Mouse (Mus musculus) midbrain, embryonic 10.5 days (tissue): ENCODE measurements around the gene Cdc42ep5. TPM values are rescaled to one million over a fixed set of nuclear protein-coding genes. Genes with fewer than 3 reads are reported as not detected.

Source experiments
- DNase-seq: peaks from one replicate; pipeline ENCODE4 v3.0.0-alpha.2; 2017; ENCODE audit warnings: low spot score
- H3K27ac ChIP-seq: fragments of 300-500 bp; sonication (generic); replicated peaks from 2 replicates; pipeline ENCODE4 v1.5.1; 2016; ENCODE audit warnings: mild to moderate bottlenecking
- H3K27me3 ChIP-seq: fragments of 300-500 bp; sonication (generic); 2 replicates; pipeline ENCODE4 v1.6.1; 2016; ENCODE audit warnings: low read depth, mild to moderate bottlenecking; ENCODE audit not compliant: poor library complexity, severe bottlenecking
- H3K36me3 ChIP-seq: fragments of 300-500 bp; sonication (generic); 2 replicates; pipeline ENCODE4 v1.6.1; 2016; ENCODE audit warnings: mild to moderate bottlenecking, moderate library complexity
- H3K4me1 ChIP-seq: fragments of 300-500 bp; sonication (generic); 2 replicates; pipeline ENCODE4 v1.6.1; 2016
- H3K4me3 ChIP-seq: fragments of 300-500 bp; sonication (generic); 2 replicates; pipeline ENCODE4 v1.5.1; 2016; ENCODE audit warnings: mild to moderate bottlenecking, moderate library complexity
- H3K9me3 ChIP-seq: fragments of 300-500 bp; sonication (generic); replicated peaks from 2 replicates; pipeline ENCODE4 v1.6.1; 2016; ENCODE audit warnings: mild to moderate bottlenecking
- WGBS: fragments of 180-500 bp; shearing (Covaris S2); methylation state at CpG from one replicate; pipeline ENCODE4 v1.1.7; 2016; 5-methylcytosine and 5-hydroxymethylcytosine counted together
- polyA plus RNA-seq: library from polyadenylated mRNA; unstranded; fragments of >200 nt; fragmentation: Nextera tagmentation; extraction: Ambion mirVana; gene quantifications from 2 replicates; pipeline ENCODE4 v1.2.1, GENCODE M21; 2016

The Cdc42ep5 gene
- polyA plus RNA-seq, 1 experiment from 2014 or later: 18.1 TPM

GRCm38 (mm10) chr7:4131964-4132363, 32.7 kb downstream of the Cdc42ep5 start:
- H3K4me3 ChIP-seq: no peak overlapping the region
- WGBS: 91% methylated on average over 8 of the region's 8 CpGs
- DNase-seq: no peak
- peaks cover 64% of the 10 kb centered on the region for H3K36me3 ChIP-seq
- no peaks in the 10 kb centered on the region for H3K9me3 ChIP-seq
- no peaks in the 10 kb centered on the region for H3K27me3 ChIP-seq
- H3K4me1 ChIP-seq: peaks cover 18% of the 10 kb centered on the region; the same call in 1 of the 2 replicates
- H3K27ac ChIP-seq: no peak overlapping the region

GRCm38 (mm10) chr7:4130686-4131452, 33.8 kb downstream of the Cdc42ep5 start:
- Histone ChIP-seq H3K36me3 (peaks cover 67% of the 10 kb centered on the region), H3K27ac (peak overlapping the region; percentile 55), H3K4me3 (no peak overlapping the region), H3K4me1 (peaks cover 15% of the 10 kb centered on the region), H3K27me3 (no peaks in the 10 kb centered on the region), H3K9me3 (no peaks in the 10 kb centered on the region)
- WGBS: 47% methylated on average over 13 of the region's 13 CpGs
- peak; percentile 76 for DNase-seq

DNA sequence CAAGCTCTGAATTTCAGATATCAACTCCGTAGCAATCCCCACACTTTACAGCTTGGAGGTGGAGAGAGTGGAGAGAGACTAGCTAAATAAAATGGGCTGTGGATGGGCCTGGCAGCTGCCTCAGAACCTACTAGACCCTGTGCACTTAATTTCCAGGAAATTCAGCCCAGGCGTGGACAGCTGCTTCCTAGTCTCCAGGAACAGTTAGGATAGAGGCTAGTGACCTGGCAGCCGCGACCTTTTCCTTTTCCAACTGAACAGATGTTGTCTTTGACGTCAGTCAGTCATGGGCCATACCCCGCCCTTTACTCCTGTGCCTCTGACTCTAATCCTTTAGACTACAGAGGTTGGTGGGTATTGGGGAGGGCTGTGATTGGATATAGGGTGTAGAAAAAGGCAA, 35.8 kb downstream of the Cdc42ep5 start:
- H3K36me3 ChIP-seq: peaks cover 70% of the 10 kb centered on the region
- 67% methylated on average over 6 of the region's 6 CpGs for WGBS
- H3K27me3 ChIP-seq: no peaks in the 10 kb centered on the region
- no peak for DNase-seq
- H3K9me3 ChIP-seq: no peaks in the 10 kb centered on the region
- H3K4me3 ChIP-seq: no peak overlapping the region
- peaks cover 28% of the 10 kb centered on the region for H3K4me1 ChIP-seq
- H3K27ac ChIP-seq: no peak overlapping the region

DNA sequence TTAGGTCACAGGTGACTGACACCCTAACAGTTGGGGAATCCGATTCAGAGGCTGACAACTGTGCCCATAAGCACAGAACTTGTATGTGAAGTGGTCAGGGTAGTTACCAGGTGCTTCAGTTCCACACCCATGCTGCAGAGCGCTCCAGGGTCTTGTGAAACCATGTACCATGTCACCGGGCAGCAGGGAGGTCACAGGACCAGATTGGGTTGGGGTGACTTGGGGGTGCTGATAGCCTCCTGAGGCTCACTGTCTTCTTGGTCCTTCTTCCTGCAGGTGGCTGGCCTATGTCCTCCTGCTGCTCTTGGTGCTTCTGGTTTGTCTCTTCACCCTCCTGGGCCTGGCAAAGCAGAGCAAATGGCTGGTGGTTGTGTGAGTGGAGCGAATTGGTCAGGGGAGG, 36.8 kb downstream of the Cdc42ep5 start:
- H3K9me3 ChIP-seq: no peaks in the 10 kb centered on the region
- peaks cover 38% of the 10 kb centered on the region for H3K4me1 ChIP-seq
- no peaks in the 10 kb centered on the region for H3K27me3 ChIP-seq
- no peak overlapping the region for H3K4me3 ChIP-seq
- peaks cover 61% of the 10 kb centered on the region for H3K36me3 ChIP-seq
- DNase-seq: no peak
- 89% methylated on average over 4 of the region's 4 CpGs for WGBS
- H3K27ac ChIP-seq: no peak overlapping the region

DNA sequence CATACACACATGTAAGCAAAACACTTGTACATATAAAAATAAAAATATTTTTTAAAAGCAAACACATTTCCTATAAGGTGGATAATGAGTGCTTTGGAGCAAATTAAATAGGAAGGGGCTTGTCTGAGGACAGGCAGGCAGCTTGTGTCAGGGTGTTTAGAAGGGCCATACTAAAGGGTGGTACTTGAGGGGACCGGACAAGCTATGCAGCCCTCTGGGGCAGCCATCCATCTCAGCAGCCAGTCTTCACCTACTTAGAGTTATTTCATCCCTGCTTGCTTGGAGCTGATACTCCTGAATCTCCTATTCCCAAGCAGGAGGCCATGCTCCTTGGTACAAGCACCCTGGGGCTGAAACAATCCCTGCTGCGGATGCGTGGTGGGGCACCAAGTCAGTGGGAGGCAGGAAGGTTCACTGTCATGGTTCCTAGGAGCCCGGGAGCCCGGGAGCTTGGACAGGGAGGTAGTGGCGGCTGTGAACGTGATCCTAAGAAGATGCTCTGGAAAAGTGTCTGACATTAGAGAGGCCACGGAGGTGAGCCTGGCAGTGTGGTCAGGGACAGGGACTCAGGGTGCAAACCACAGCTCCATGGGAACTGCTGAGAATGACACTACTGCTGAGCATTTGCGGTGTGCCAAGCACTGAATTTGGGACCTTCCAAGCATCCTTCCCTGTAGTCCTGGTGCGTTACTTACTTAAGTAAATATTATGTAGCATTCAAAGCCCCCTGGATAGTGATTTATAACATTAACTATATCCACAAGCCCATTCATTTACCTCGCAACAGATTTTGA, 37.5 kb downstream of the Cdc42ep5 start:
- H3K27ac ChIP-seq: no peak overlapping the region
- WGBS: 87% methylated on average over 11 of the region's 11 CpGs
- H3K9me3 ChIP-seq: no peaks in the 10 kb centered on the region
- no peaks in the 10 kb centered on the region for H3K27me3 ChIP-seq
- H3K36me3 ChIP-seq: peaks cover 54% of the 10 kb centered on the region
- H3K4me1 ChIP-seq: peaks cover 45% of the 10 kb centered on the region
- no peak for DNase-seq
- no peak overlapping the region for H3K4me3 ChIP-seq

DNA sequence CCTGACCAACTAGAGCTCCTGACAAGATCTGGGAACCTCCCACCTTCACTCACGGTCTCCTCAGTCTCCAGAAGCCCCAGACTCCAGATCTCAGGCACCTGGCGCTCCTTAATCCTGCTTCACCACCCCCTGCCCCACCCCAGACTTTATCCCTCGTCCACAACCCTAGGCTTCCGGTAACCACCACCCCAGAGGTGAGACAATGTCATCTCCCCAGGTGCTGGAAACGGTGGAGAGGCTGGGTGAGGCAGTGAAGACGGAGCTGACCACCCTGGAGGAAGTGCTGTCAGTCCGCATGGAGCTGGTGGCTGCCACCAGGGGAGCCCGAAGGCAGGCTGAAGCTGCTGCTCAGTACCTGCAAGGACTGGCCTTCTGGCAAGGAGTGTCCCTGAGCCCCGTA, 39.4 kb downstream of the Cdc42ep5 start:
- Histone ChIP-seq H3K4me3 (peak overlapping the region; percentile 29; the same call in 1 of the 2 replicates), H3K9me3 (no peaks in the 10 kb centered on the region), H3K36me3 (peaks cover 37% of the 10 kb centered on the region), H3K4me1 (peaks cover 56% of the 10 kb centered on the region), H3K27me3 (peaks cover 13% of the 10 kb centered on the region; the same call in 1 of the 2 replicates), H3K27ac (peak overlapping the region; percentile 94)
- DNase-seq: no peak
- WGBS: 27% methylated on average over 9 of the region's 9 CpGs

DNA sequence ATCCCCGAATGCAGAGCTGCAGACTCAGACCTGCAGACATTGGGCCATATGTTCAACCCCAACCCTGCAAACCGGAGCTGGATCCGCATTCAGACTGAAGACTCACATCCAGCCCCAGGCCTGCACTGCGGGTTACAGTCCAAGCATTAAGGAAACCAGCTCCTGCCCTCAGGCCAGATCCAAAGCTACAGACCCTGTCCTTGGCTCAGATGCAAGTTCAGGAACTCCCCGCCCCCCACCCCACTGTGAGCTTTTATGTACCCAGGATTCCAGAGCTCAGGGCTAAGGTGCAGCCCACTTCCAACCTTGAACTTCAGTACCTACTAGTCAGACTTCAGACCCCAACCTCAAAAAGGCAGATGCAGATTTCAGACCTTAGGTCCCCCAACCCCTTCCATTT, 39.8 kb downstream of the Cdc42ep5 start:
- H3K9me3 ChIP-seq: no peaks in the 10 kb centered on the region
- WGBS: 12% methylated on average over 5 of the region's 5 CpGs
- peak overlapping the region; percentile 94 for H3K27ac ChIP-seq
- no peak for DNase-seq
- peaks cover 17% of the 10 kb centered on the region; the same call in 1 of the 2 replicates for H3K27me3 ChIP-seq
- peaks cover 36% of the 10 kb centered on the region for H3K36me3 ChIP-seq
- peaks cover 61% of the 10 kb centered on the region for H3K4me1 ChIP-seq
- H3K4me3 ChIP-seq: peak overlapping the region; percentile 86

DNA sequence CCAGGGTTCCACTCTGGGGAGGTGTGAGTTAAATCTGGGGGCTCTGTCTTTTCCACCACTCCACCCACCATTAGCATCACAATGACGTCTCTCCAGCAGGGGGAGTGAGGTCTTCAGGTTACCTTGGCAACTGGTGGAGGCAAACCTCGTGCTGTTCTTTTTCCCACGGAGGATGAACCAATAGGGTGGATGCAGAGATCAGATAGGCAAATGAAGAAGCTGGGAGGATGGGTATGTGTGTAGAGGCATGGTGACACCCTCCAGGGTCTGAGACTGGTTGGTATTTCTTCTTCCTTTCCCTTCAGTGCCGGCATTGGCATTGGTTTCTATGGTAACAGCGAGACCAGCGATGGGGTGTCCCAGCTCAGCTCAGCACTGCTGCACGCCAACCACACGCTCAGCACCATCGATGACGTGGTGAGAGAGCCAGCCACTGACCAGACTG, 40.3 kb downstream of the Cdc42ep5 start:
- Histone ChIP-seq H3K4me3 (peak overlapping the region; percentile 86), H3K36me3 (peaks cover 32% of the 10 kb centered on the region), H3K4me1 (peaks cover 66% of the 10 kb centered on the region), H3K27ac (peak overlapping the region; percentile 94), H3K27me3 (peaks cover 23% of the 10 kb centered on the region), H3K9me3 (no peaks in the 10 kb centered on the region)
- DNase-seq: peak; percentile 86
- whole genome bisulfite sequencing: 0% methylated on average over 10 of the region's 10 CpGs

DNA sequence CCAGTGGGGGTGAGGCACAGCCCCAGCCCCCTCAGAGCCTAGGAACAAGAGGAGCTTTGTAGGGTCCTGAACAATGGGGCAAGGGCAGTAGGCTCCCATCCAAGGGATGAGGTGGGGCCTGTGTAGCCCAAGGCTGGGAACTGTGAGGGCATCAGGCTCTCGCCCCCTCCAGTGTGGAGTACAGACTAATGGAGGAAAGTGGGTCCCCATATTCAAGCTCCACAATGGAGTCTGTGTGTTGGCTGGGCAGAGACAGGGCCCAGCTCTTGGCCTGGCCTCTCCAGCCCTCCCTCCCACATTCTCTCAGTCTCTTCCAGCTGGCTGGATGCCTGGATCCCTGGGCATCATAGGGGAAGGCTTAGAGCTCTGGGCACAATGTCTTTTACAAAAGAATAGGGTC, 40.9 kb downstream of the Cdc42ep5 start:
- no peaks in the 10 kb centered on the region for H3K9me3 ChIP-seq
- H3K4me1 ChIP-seq: peaks cover 69% of the 10 kb centered on the region
- peak; percentile 58 for DNase-seq
- H3K36me3 ChIP-seq: peaks cover 26% of the 10 kb centered on the region
- peak overlapping the region; percentile 86 for H3K4me3 ChIP-seq
- H3K27ac ChIP-seq: peak overlapping the region; percentile 94
- H3K27me3 ChIP-seq: peaks cover 29% of the 10 kb centered on the region
- WGBS: 24% methylated on average over 1 of the region's 1 CpGs

DNA sequence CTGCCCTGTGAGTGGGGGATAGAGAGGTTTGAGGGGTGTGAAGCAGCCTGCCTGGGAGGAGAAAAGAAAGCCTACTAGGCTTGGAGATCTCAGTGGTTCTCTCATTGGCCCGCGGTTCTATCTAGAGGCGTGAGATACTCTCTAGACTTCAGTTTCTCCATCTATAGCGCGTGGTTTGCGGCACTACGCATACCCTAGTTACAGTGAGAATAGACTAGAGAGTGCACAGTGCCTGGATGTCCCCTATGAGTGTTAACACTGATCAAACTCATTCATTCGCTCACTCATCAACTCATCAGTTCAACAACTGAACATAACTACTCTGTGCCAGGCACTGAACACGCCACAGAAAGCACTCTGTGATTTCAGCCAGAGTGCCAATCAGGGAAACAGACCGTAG, 41.9 kb downstream of the Cdc42ep5 start:
- no peaks in the 10 kb centered on the region for H3K9me3 ChIP-seq
- 87% methylated on average over 10 of the region's 10 CpGs for WGBS
- peaks cover 69% of the 10 kb centered on the region for H3K4me1 ChIP-seq
- H3K36me3 ChIP-seq: peaks cover 17% of the 10 kb centered on the region
- H3K4me3 ChIP-seq: peak overlapping the region; percentile 86
- DNase-seq: no peak
- peak overlapping the region; percentile 94 for H3K27ac ChIP-seq
- peaks cover 31% of the 10 kb centered on the region for H3K27me3 ChIP-seq

- Histone ChIP-seq H3K27ac (peak overlapping the region; percentile 94), H3K36me3 (peaks cover 12% of the 10 kb centered on the region), H3K4me1 (peaks cover 69% of the 10 kb centered on the region), H3K27me3 (peaks cover 31% of the 10 kb centered on the region), H3K4me3 (peak overlapping the region; percentile 86), H3K9me3 (no peaks in the 10 kb centered on the region)
- DNase-seq: no peak
- 53% methylated on average over 11 of the region's 11 CpGs for WGBS
Observed at GRCm38 (mm10) chr7:4122076-4122768, 42.4 kb downstream of the Cdc42ep5 start.
